Mouse (Mus musculus) embryonic fibroblast, embryonic 13.5 days (primary cell): ENCODE data around the gene Tmem63c. TPM values are rescaled to one million over a fixed set of nuclear protein-coding genes. Genes with fewer than 3 reads are reported as not detected.

Experiments
- H3K27ac ChIP-seq: 2 replicates; pipeline ENCODE4 v1.5.1; 2012; ENCODE audit warnings: low read length, control low read depth, inconsistent platforms; ENCODE audit not compliant: insufficient read depth
- H3K4me1 ChIP-seq: 2 replicates; pipeline ENCODE4 v1.6.1; 2011; ENCODE audit warnings: low read length; ENCODE audit not compliant: control insufficient read depth, insufficient read depth
- H3K4me3 ChIP-seq: 2 replicates; pipeline ENCODE4 v1.5.1; 2011; ENCODE audit warnings: mild to moderate bottlenecking, control low read depth, low read length; ENCODE audit not compliant: insufficient read depth
- CTCF ChIP-seq: IDR thresholded peaks from 2 replicates; pipeline ENCODE4 v1.5.1; 2011; ENCODE audit warnings: mild to moderate bottlenecking, control low read depth, low read length, moderate library complexity, borderline replicate concordance; ENCODE audit not compliant: insufficient read depth
- POLR2A ChIP-seq: IDR thresholded peaks from 2 replicates; pipeline ENCODE4 v1.6.1; 2011; ENCODE audit warnings: low read depth, mild to moderate bottlenecking, control low read depth, low read length, moderate library complexity
- polyA plus RNA-seq: library from polyadenylated mRNA; stranded (reverse); fragments of >200 nt; gene quantifications from 2 replicates; pipeline ENCODE4 v1.2.4, GENCODE M21; 2011; ENCODE audit warnings: low read depth; ENCODE audit not compliant: missing spikeins, insufficient read length

The Tmem63c gene
- polyA plus RNA-seq, 1 experiment = not detected

- no peaks in the 10 kb centered on the region for H3K4me1 ChIP-seq
Observed at GRCm38 (mm10) chr12:86984194-86984555, 37.0 kb upstream of the Tmem63c start.

GRCm38 (mm10) chr12:86986562-86986961 is 34.6 kb upstream of the Tmem63c start:
- TF ChIP-seq CTCF (no peak), POLR2A (no peak)
- Histone ChIP-seq H3K27ac (no peak overlapping the region), H3K4me1 (no peaks in the 10 kb centered on the region; the same call in 1 of the 2 replicates), H3K4me3 (no peak overlapping the region)

More at GRCm38 (mm10) chr12:86984194-86984555, 37.0 kb upstream of the Tmem63c start:
- Histone ChIP-seq H3K27ac (no peak overlapping the region), H3K4me3 (no peak overlapping the region)
- no peak for TF ChIP-seq POLR2A
- no peak for TF ChIP-seq CTCF

GRCm38 (mm10) chr12:86988227-86988626 is 32.9 kb upstream of the Tmem63c start:
- no peak overlapping the region for H3K4me3 ChIP-seq
- H3K27ac ChIP-seq = no peak overlapping the region

GRCm38 (mm10) chr12:86989378-86989777 is 31.8 kb upstream of the Tmem63c start:
- H3K4me3 ChIP-seq = no peak overlapping the region

More at GRCm38 (mm10) chr12:86988227-86988626, 32.9 kb upstream of the Tmem63c start:
- no peak for TF ChIP-seq POLR2A
- no peak for TF ChIP-seq CTCF
- H3K4me1 ChIP-seq = no peaks in the 10 kb centered on the region; the same call in 1 of the 2 replicates

GRCm38 (mm10) chr12:86989890-86990754 is 31.0 kb upstream of the Tmem63c start, which contains the start of gene Zdhhc22:
TSS of gene Zdhhc22 (minus strand) at chr12:86990430.
- TF ChIP-seq POLR2A (no peak), CTCF (no peak)
- Histone ChIP-seq H3K4me1 (no peaks in the 10 kb centered on the region; the same call in 1 of the 2 replicates), H3K27ac (no peak within 1 kb of the TSS), H3K4me3 (no peak within 1 kb of the TSS)

More at GRCm38 (mm10) chr12:86989378-86989777, 31.8 kb upstream of the Tmem63c start:
- TF ChIP-seq POLR2A = no peak
- no peak for TF ChIP-seq CTCF
- Histone ChIP-seq H3K27ac (no peak overlapping the region), H3K4me1 (no peaks in the 10 kb centered on the region; the same call in 1 of the 2 replicates)

- H3K4me1 ChIP-seq = no peaks in the 10 kb centered on the region; the same call in 1 of the 2 replicates
- no peak for TF ChIP-seq CTCF
- no peak for TF ChIP-seq POLR2A
- no peak overlapping the region for H3K27ac ChIP-seq
- no peak overlapping the region for H3K4me3 ChIP-seq
Observed at GRCm38 (mm10) chr12:86990755-86991110, 30.4 kb upstream of the Tmem63c start.

- TF ChIP-seq CTCF (no peak), POLR2A (no peak)
- no peak overlapping the region for H3K4me3 ChIP-seq
- no peak overlapping the region for H3K27ac ChIP-seq
- no peaks in the 10 kb centered on the region; the same call in 1 of the 2 replicates for H3K4me1 ChIP-seq
Observed at GRCm38 (mm10) chr12:86994166-86994565, 27.0 kb upstream of the Tmem63c start.

- H3K4me1 ChIP-seq = no peaks in the 10 kb centered on the region
- H3K27ac ChIP-seq = no peak overlapping the region
- TF ChIP-seq POLR2A = no peak
- TF ChIP-seq CTCF = no peak
- no peak overlapping the region for H3K4me3 ChIP-seq
Observed at GRCm38 (mm10) chr12:86994776-86995175, 26.4 kb upstream of the Tmem63c start.

GRCm38 (mm10) chr12:86995931-86996330 is 25.2 kb upstream of the Tmem63c start:
- H3K4me1 ChIP-seq = no peaks in the 10 kb centered on the region
- TF ChIP-seq POLR2A (no peak), CTCF (no peak)
- no peak overlapping the region for H3K4me3 ChIP-seq
- no peak overlapping the region for H3K27ac ChIP-seq

- Histone ChIP-seq H3K4me1 (no peaks in the 10 kb centered on the region), H3K4me3 (no peak overlapping the region), H3K27ac (no peak overlapping the region)
- no peak for TF ChIP-seq POLR2A
- TF ChIP-seq CTCF = 0 out of 2 replicates have a peak, but pooled peaks have one; percentile 8
Observed at GRCm38 (mm10) chr12:86998699-86999098, 22.4 kb upstream of the Tmem63c start.
